Mouse (Mus musculus): ENCODE measurements around the gene Ank2. TPM values are rescaled to one million over a fixed set of nuclear protein-coding genes. Genes with fewer than 3 reads are reported as not detected.

Gene Ank2
- polyA plus RNA-seq, 1 experiment from 2014 or later = 211 TPM

DNA sequence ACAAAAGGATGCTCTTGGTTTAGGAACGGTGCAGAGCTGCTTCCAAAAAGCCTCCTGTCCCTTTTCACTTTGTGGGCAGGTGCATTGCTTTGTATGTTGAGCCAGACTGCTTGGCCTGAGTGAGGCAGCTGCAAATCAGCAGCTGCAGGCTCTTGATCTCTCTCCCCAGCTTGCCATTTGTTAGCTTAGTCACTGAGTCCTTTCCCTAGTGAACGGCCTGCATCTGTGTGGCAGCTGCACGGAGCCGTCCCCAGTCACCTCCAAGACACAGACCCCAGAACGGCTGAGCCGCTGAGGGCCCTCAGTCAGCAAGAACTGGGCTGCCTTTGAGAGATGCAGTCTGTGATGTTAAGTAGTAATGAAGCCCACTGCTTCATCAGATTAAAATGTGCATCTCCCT lies 231.3 kb downstream of the Ank2 start:
- Histone ChIP-seq H3K4me3 (replicated peaks; ENCODE audit: low read depth, low read length) (no peak overlapping the region), H3K9ac (replicated peaks; ENCODE audit: low read length) (peak overlapping the region; percentile 37; the same call in 1 of the 2 replicates), H3K4me2 (ENCODE audit: low read length) (no peak overlapping the region; the same call in 1 of the 2 replicates), H3K9me3 (ENCODE audit: control insufficient read depth, low read length) (no peaks in the 10 kb centered on the region), H3K4me1 (ENCODE audit: control insufficient read depth, insufficient read depth, low read length) (peaks cover 25% of the 10 kb centered on the region), H3K27ac (replicated peaks; ENCODE audit: low read depth, low read length) (peak overlapping the region; percentile 71), H3K27me3 (ENCODE audit: control insufficient read depth, insufficient read depth, low read length) (no peaks in the 10 kb centered on the region), H3K36me3 (ENCODE audit: control insufficient read depth, insufficient read depth, low read length) (no peaks in the 10 kb centered on the region)
- 6% methylated on average over 6 of the region's 6 CpGs for WGBS
- ATAC-seq (ENCODE audit: low FRiP score, low TSS enrichment) (peak; percentile 57; the same call in 1 of the 2 replicates), DNase-seq (peak; percentile 67)

DNA sequence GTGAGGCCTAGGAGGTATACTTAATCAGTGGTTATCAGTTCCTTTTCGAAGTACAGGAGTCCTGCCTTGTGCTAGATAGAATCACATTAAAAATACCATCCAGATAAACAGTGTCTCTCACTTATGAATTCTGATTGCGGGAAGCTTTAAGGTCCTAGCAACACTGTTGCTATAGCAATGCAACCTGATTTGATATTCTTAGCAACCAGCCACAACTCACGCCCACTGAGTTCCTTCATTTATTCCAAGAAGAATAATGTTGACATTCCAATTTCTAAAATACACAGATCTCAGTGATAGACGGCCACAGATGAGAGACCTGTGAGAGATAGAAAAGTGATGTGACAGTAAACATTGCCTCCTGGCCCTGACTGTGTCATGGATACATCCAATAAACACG lies 233.4 kb downstream of the Ank2 start:
- H3K4me1 ChIP-seq (ENCODE audit: control insufficient read depth, insufficient read depth, low read length) = peaks cover 28% of the 10 kb centered on the region
- ATAC-seq (ENCODE audit: low FRiP score, low TSS enrichment) = no peak
- H3K27ac ChIP-seq (replicated peaks; ENCODE audit: low read depth, low read length) = no peak overlapping the region
- no peaks in the 10 kb centered on the region for H3K9me3 ChIP-seq (ENCODE audit: control insufficient read depth, low read length)
- H3K4me2 ChIP-seq (ENCODE audit: low read length) = no peak overlapping the region
- H3K27me3 ChIP-seq (ENCODE audit: control insufficient read depth, insufficient read depth, low read length) = no peaks in the 10 kb centered on the region
- H3K36me3 ChIP-seq (ENCODE audit: control insufficient read depth, insufficient read depth, low read length) = no peaks in the 10 kb centered on the region
- no peak overlapping the region for H3K9ac ChIP-seq (replicated peaks; ENCODE audit: low read length)
- DNase-seq = peak; percentile 69
- H3K4me3 ChIP-seq (replicated peaks; ENCODE audit: low read depth, low read length) = no peak overlapping the region
- 42% methylated on average over 5 of the region's 5 CpGs for WGBS

DNA sequence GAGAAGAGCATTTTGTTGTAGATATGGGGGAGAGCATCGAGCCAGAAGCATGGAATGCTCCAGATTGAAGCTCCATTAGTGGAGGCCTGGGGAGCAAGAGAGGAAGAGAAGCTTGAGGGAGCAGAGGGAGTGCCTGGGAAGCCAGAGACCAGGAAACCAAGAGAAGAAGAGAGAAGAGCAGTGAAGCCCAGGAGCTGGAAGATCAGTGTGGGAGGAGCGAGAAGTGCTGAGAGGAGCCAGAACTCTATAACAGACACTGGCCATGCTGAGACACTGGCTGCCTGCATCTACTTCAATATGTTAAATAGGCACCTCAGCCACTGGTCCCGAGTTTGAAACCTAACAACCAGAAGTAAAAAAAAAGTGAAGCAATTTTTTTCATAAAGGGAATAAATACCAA lies 234.0 kb downstream of the Ank2 start:
- Histone ChIP-seq H3K9me3 (ENCODE audit: control insufficient read depth, low read length) (no peaks in the 10 kb centered on the region), H3K4me3 (replicated peaks; ENCODE audit: low read depth, low read length) (no peak overlapping the region), H3K27ac (replicated peaks; ENCODE audit: low read depth, low read length) (no peak overlapping the region), H3K9ac (replicated peaks; ENCODE audit: low read length) (no peak overlapping the region), H3K36me3 (ENCODE audit: control insufficient read depth, insufficient read depth, low read length) (no peaks in the 10 kb centered on the region), H3K4me1 (ENCODE audit: control insufficient read depth, insufficient read depth, low read length) (peaks cover 30% of the 10 kb centered on the region), H3K27me3 (ENCODE audit: control insufficient read depth, insufficient read depth, low read length) (no peaks in the 10 kb centered on the region), H3K4me2 (ENCODE audit: low read length) (no peak overlapping the region)
- 82% methylated on average over 3 of the region's 3 CpGs for WGBS
- no peak for ATAC-seq (ENCODE audit: low FRiP score, low TSS enrichment)
- no peak for DNase-seq

DNA sequence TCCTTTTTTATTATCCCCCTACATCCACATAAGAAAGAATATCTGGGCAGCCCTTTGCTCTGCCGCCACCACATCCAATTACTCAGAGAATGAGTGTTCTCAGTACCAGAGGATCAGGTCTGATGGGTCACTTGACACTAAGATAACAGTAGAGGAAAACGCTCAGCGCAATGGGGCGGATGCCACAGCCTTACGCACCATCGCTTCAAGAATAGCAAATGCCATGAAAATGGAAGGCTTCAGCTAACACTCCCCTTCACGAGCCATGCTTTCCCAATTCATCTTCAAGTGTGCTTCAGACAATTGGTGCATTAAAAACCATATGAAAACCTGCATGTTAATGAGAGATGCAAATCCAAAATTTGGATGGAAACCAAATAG lies 238.4 kb downstream of the Ank2 start:
- Histone ChIP-seq H3K4me2 (ENCODE audit: low read length) (peak overlapping the region; percentile 13), H3K4me3 (replicated peaks; ENCODE audit: low read depth, low read length) (no peak overlapping the region), H3K4me1 (ENCODE audit: control insufficient read depth, insufficient read depth, low read length) (peaks cover 28% of the 10 kb centered on the region), H3K36me3 (ENCODE audit: control insufficient read depth, insufficient read depth, low read length) (no peaks in the 10 kb centered on the region), H3K9me3 (ENCODE audit: control insufficient read depth, low read length) (no peaks in the 10 kb centered on the region), H3K27me3 (ENCODE audit: control insufficient read depth, insufficient read depth, low read length) (no peaks in the 10 kb centered on the region), H3K9ac (replicated peaks; ENCODE audit: low read length) (no peak overlapping the region), H3K27ac (replicated peaks; ENCODE audit: low read depth, low read length) (peak overlapping the region; percentile 76)
- WGBS = 49% methylated on average over 7 of the region's 7 CpGs
- peak; percentile 54 for DNase-seq
- ATAC-seq (ENCODE audit: low FRiP score, low TSS enrichment) = no peak

DNA sequence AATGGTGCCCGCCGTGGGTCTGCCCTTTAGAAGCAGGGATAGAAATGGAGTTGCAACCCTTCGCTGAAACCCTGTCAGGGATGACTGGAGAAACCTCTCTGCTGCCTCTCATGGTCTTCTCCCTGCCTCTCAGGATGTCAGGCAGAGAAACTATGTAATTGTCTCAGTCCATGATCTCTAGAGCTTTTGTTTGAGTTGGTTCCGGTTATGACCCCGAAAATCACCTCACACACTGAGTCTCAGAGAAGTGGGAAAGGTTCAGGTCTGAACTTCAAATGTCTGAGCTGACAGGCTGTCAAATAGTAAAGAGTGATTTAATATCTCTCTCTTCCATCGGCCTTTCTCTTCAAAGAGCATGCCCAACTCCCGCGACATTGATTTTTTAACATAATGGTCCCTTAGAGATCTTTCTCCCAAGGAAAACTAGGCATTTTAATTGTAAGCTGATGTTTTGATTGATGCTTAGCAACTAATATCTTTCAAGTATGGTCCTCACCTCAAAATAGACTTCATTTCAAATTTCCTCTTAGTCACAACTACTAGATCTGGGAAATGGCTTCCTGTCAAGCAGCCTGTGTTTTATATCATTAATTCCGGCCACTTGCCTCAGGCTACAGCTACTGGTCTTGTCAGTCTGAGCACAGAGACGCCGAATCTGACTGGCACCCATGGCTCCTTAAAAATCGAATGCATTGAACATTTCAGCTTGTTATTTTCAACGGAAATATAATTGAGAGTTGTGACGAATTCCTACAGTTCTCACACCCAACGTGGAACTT lies 239.0 kb downstream of the Ank2 start:
- H3K9me3 ChIP-seq (ENCODE audit: control insufficient read depth, low read length) = no peaks in the 10 kb centered on the region
- no peak for ATAC-seq (ENCODE audit: low FRiP score, low TSS enrichment)
- H3K4me1 ChIP-seq (ENCODE audit: control insufficient read depth, insufficient read depth, low read length) = peaks cover 24% of the 10 kb centered on the region
- no peaks in the 10 kb centered on the region for H3K27me3 ChIP-seq (ENCODE audit: control insufficient read depth, insufficient read depth, low read length)
- H3K9ac ChIP-seq (replicated peaks; ENCODE audit: low read length) = no peak overlapping the region
- H3K4me2 ChIP-seq (ENCODE audit: low read length) = peak overlapping the region; percentile 13
- no peaks in the 10 kb centered on the region for H3K36me3 ChIP-seq (ENCODE audit: control insufficient read depth, insufficient read depth, low read length)
- 32% methylated on average over 15 of the region's 15 CpGs for WGBS
- DNase-seq = peak; percentile 76
- no peak overlapping the region for H3K4me3 ChIP-seq (replicated peaks; ENCODE audit: low read depth, low read length)
- peak overlapping the region; percentile 76 for H3K27ac ChIP-seq (replicated peaks; ENCODE audit: low read depth, low read length)

DNA sequence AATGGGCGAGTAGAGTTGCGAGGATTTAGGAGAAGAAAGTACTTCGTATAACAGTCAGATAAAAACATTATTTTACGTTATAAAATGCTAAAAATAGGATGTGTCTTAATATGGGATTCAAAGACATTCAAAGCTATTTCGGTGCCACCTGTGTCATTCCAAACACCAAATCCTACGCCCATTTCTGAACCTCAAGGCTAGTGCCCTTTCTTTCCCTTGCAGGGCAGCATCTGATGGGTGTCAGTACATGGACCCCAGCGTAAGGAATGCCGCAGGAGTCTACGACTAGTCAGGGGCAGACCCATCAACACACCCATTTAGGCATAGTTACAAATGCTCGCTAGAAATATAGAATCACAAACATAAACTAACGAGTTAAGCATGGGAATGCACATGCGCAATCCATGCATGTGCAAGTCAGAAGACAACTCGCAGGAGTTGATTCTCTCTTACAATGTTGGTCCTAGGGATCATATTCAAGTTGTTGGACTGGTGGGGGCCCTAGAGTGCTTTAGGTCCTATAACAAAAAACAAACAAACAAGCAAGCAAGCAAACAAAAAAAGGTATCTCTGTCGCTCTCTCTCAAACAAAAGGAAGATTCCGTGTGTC lies 240.6 kb downstream of the Ank2 start:
- Histone ChIP-seq H3K4me1 (ENCODE audit: control insufficient read depth, insufficient read depth, low read length) (peaks cover 24% of the 10 kb centered on the region), H3K4me3 (replicated peaks; ENCODE audit: low read depth, low read length) (no peak overlapping the region), H3K4me2 (ENCODE audit: low read length) (peak overlapping the region; percentile 55), H3K27me3 (ENCODE audit: control insufficient read depth, insufficient read depth, low read length) (no peaks in the 10 kb centered on the region), H3K27ac (replicated peaks; ENCODE audit: low read depth, low read length) (no peak overlapping the region), H3K36me3 (ENCODE audit: control insufficient read depth, insufficient read depth, low read length) (no peaks in the 10 kb centered on the region), H3K9ac (replicated peaks; ENCODE audit: low read length) (no peak overlapping the region), H3K9me3 (ENCODE audit: control insufficient read depth, low read length) (no peaks in the 10 kb centered on the region)
- 24% methylated on average over 15 of the region's 15 CpGs for WGBS
- ATAC-seq (ENCODE audit: low FRiP score, low TSS enrichment) (no peak), DNase-seq (no peak)

DNA sequence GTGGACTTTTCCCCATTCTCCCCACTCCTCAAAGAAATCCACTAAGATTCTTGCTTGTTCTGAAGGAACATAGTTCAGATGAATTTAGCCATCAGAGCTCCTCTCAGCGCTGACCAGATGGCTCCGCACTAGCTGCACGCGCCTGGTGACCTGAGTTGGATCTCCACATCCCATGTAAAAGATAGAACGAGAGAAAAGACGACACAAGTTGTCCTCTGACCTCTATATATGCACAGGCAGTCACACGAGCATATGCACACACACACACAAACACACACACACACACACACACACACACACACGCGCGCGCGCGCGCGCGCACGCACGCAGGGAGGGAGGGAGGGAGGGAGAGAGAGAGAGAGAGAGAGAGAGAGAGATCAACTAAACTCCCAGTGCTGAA lies 241.2 kb downstream of the Ank2 start:
- 0% methylated on average over 18 of the region's 18 CpGs for WGBS
- Histone ChIP-seq H3K9ac (replicated peaks; ENCODE audit: low read length) (peak overlapping the region; percentile 44; the same call in 1 of the 2 replicates), H3K4me3 (replicated peaks; ENCODE audit: low read depth, low read length) (peak overlapping the region; percentile 35), H3K27me3 (ENCODE audit: control insufficient read depth, insufficient read depth, low read length) (no peaks in the 10 kb centered on the region), H3K4me2 (ENCODE audit: low read length) (peak overlapping the region; percentile 55), H3K36me3 (ENCODE audit: control insufficient read depth, insufficient read depth, low read length) (no peaks in the 10 kb centered on the region), H3K27ac (replicated peaks; ENCODE audit: low read depth, low read length) (peak overlapping the region; percentile 83), H3K9me3 (ENCODE audit: control insufficient read depth, low read length) (no peaks in the 10 kb centered on the region), H3K4me1 (ENCODE audit: control insufficient read depth, insufficient read depth, low read length) (peaks cover 24% of the 10 kb centered on the region)
- DNase-seq = peak; percentile 72
- peak; percentile 41 for ATAC-seq (ENCODE audit: low FRiP score, low TSS enrichment)

DNA sequence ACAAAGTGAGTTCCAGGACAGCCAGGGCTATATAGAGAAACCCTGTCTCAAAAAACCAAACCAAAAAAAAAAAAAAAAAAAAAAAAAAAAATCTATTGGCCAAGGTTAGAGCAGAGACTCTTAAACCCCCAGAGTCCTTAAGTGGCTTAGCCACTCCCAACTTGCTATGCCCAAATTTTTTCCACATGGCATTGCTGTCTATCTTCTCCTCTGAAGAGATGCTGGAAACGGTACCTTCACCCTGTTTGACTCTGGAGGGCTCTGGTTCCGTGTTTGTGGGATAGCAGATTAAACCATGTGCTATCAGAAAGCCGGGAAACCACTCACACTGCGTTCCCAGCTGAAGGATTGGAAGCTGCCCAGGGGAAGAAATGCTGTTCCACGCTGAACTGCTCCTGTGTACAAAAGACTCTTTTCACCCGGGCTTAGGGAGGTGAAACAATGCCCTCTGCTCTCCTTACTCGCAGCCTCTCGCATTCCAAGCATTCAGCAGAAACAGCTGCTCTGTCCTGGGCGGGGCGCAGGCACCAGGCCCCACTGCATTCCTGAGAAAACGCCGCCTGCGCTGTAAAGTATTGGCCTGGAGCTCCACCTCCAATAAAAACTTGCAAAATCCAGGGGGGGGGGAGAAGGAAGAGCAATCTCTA lies 241.7 kb downstream of the Ank2 start:
- H3K9me3 ChIP-seq (ENCODE audit: control insufficient read depth, low read length) = no peaks in the 10 kb centered on the region
- H3K27me3 ChIP-seq (ENCODE audit: control insufficient read depth, insufficient read depth, low read length) = no peaks in the 10 kb centered on the region
- peak overlapping the region; percentile 35 for H3K4me3 ChIP-seq (replicated peaks; ENCODE audit: low read depth, low read length)
- peak overlapping the region; percentile 55 for H3K4me2 ChIP-seq (ENCODE audit: low read length)
- H3K4me1 ChIP-seq (ENCODE audit: control insufficient read depth, insufficient read depth, low read length) = peaks cover 24% of the 10 kb centered on the region
- under 1% methylated on average over 13 of the region's 13 CpGs for WGBS
- peak overlapping the region; percentile 83 for H3K27ac ChIP-seq (replicated peaks; ENCODE audit: low read depth, low read length)
- peak; percentile 85 for ATAC-seq (ENCODE audit: low FRiP score, low TSS enrichment)
- H3K9ac ChIP-seq (replicated peaks; ENCODE audit: low read length) = peak overlapping the region; percentile 44; the same call in 1 of the 2 replicates
- no peaks in the 10 kb centered on the region for H3K36me3 ChIP-seq (ENCODE audit: control insufficient read depth, insufficient read depth, low read length)
- DNase-seq = peak; percentile 80
